Mouse (Mus musculus) lung, embryonic 14.5 days (tissue): ENCODE measurements at regions not wholly inside any gene's neighbourhood (a gene's known extent, or its start where the extent isn't known, plus 50 kb on each side); places are given as distances from the start of the nearest gene placed in this dataset.

Experiments
- ATAC-seq: fragments of 200-750 bp; cut with Nextera tagmentation; 2 replicates; pipeline ENCODE4 v1.8.0; 2017; ENCODE audit warnings: mild to moderate bottlenecking, moderate TSS enrichment, moderate library complexity; ENCODE audit not compliant: insufficient read depth
- DNase-seq: peaks from one replicate; pipeline ENCODE4 v3.0.0-alpha.2; 2015
- H3K27ac ChIP-seq: fragments of 300-500 bp; sonication (generic); 2 replicates; pipeline ENCODE4 v1.5.1; 2014; ENCODE audit warnings: low read depth, mild to moderate bottlenecking, moderate library complexity
- H3K27me3 ChIP-seq: fragments of 300-500 bp; sonication (generic); 2 replicates; pipeline ENCODE4 v1.6.1; 2014; ENCODE audit warnings: low read length, control low read depth; ENCODE audit not compliant: insufficient read depth
- H3K36me3 ChIP-seq: fragments of 300-500 bp; sonication (generic); 2 replicates; pipeline ENCODE4 v1.6.1; 2014; ENCODE audit warnings: control low read depth; ENCODE audit not compliant: insufficient read depth
- H3K4me1 ChIP-seq: fragments of 300-500 bp; sonication (generic); 2 replicates; pipeline ENCODE4 v1.6.1; 2014; ENCODE audit warnings: antibody characterized with exemption, control low read depth; ENCODE audit not compliant: insufficient read depth
- H3K4me2 ChIP-seq: fragments of 300-500 bp; sonication (generic); 2 replicates; pipeline ENCODE4 v1.6.1; 2014; ENCODE audit warnings: mild to moderate bottlenecking
- H3K4me3 ChIP-seq: fragments of 300-500 bp; sonication (generic); 2 replicates; pipeline ENCODE4 v1.5.1; 2014; ENCODE audit warnings: low read depth, low read length
- H3K9ac ChIP-seq: fragments of 300-500 bp; sonication (generic); 2 replicates; pipeline ENCODE4 v1.6.1; 2014
- H3K9me3 ChIP-seq: fragments of 300-500 bp; sonication (generic); 2 replicates; pipeline ENCODE4 v1.6.1; 2016; ENCODE audit warnings: low read depth, low read length, control low read depth
- CTCF ChIP-seq: IDR thresholded peaks from 2 replicates; pipeline ENCODE4 v1.5.1; 2016; ENCODE audit warnings: antibody characterized with exemption, low read depth
- WGBS: fragments of 180-500 bp; shearing (Covaris S2); extraction: QIAGEN DNeasy Blood & Tissue Kit; methylation state at CpG from one replicate; pipeline ENCODE4 v1.1.7; 2014; 5-methylcytosine and 5-hydroxymethylcytosine counted together

GRCm38 (mm10) chr12:29095406-29096032 lies 343.9 kb downstream of the Eipr1 start:
- Histone ChIP-seq H3K9me3 (no peaks in the 10 kb centered on the region), H3K36me3 (no peaks in the 10 kb centered on the region), H3K4me2 (no peak overlapping the region), H3K27ac (no peak overlapping the region), H3K4me1 (peaks cover 5% of the 10 kb centered on the region; the same call in 1 of the 2 replicates), H3K27me3 (no peaks in the 10 kb centered on the region), H3K9ac (no peak overlapping the region), H3K4me3 (no peak overlapping the region)
- DNase-seq, result no peak
- TF ChIP-seq CTCF, result no peak
- ATAC-seq, result no peak
- WGBS, result 43% methylated on average over 1 of the region's 1 CpGs

GRCm38 (mm10) chr12:29096033-29096913 lies 344.7 kb downstream of the Eipr1 start:
- Histone ChIP-seq H3K4me2 (peak overlapping the region; percentile 4; the same call in 1 of the 2 replicates), H3K4me1 (peaks cover 5% of the 10 kb centered on the region; the same call in 1 of the 2 replicates), H3K9me3 (no peaks in the 10 kb centered on the region), H3K27ac (no peak overlapping the region), H3K4me3 (no peak overlapping the region), H3K36me3 (no peaks in the 10 kb centered on the region), H3K9ac (no peak overlapping the region), H3K27me3 (no peaks in the 10 kb centered on the region)
- DNase-seq (peak; percentile 59), ATAC-seq (peak; percentile 84)
- WGBS, result 10% methylated on average over 16 of the region's 16 CpGs
- peak; percentile 27 for TF ChIP-seq CTCF

- peaks cover 5% of the 10 kb centered on the region; the same call in 1 of the 2 replicates for H3K4me1 ChIP-seq
- ATAC-seq, result no peak
- TF ChIP-seq CTCF, result no peak
- H3K9ac ChIP-seq, result no peak overlapping the region
- no peaks in the 10 kb centered on the region for H3K9me3 ChIP-seq
- DNase-seq, result no peak
- H3K36me3 ChIP-seq, result no peaks in the 10 kb centered on the region
- no peak overlapping the region for H3K4me3 ChIP-seq
- H3K4me2 ChIP-seq, result no peak overlapping the region
- no peaks in the 10 kb centered on the region for H3K27me3 ChIP-seq
- H3K27ac ChIP-seq, result no peak overlapping the region
- 54% methylated on average over 3 of the region's 3 CpGs for WGBS
Observed at GRCm38 (mm10) chr12:29100042-29100570, 348.5 kb downstream of the Eipr1 start.

GRCm38 (mm10) chr12:29106893-29107719 lies 355.5 kb downstream of the Eipr1 start:
- DNase-seq (no peak), ATAC-seq (no peak)
- no peaks in the 10 kb centered on the region for H3K36me3 ChIP-seq
- no peaks in the 10 kb centered on the region for H3K4me1 ChIP-seq
- no peak overlapping the region for H3K27ac ChIP-seq
- no peak overlapping the region for H3K4me3 ChIP-seq
- H3K9me3 ChIP-seq, result no peaks in the 10 kb centered on the region
- H3K4me2 ChIP-seq, result no peak overlapping the region
- no peaks in the 10 kb centered on the region for H3K27me3 ChIP-seq
- WGBS, result 70% methylated on average over 16 of the region's 16 CpGs
- no peak overlapping the region for H3K9ac ChIP-seq
- TF ChIP-seq CTCF, result no peak

DNA sequence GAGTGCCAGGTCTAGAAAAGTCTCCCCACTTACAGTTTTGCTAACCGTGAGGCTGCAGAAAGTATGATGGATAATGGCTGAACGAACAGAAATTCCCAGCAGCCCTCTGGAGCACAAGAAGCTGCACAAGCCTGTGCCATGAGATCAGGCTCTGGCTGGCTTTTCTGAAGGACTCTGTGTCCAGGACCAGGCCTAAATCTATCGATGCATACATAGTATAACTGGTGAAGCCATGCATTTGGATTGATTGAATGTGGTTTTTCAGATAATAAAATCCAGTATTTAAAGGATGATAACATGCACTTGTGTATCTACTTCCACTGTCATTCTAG lies 356.1 kb downstream of the Eipr1 start:
- Histone ChIP-seq H3K4me2 (no peak overlapping the region), H3K9ac (no peak overlapping the region), H3K4me1 (no peaks in the 10 kb centered on the region), H3K4me3 (no peak overlapping the region), H3K36me3 (no peaks in the 10 kb centered on the region), H3K27me3 (no peaks in the 10 kb centered on the region), H3K9me3 (no peaks in the 10 kb centered on the region), H3K27ac (no peak overlapping the region)
- TF ChIP-seq CTCF, result no peak
- WGBS, result 72% methylated on average over 3 of the region's 3 CpGs
- DNase-seq (no peak), ATAC-seq (no peak)

DNA sequence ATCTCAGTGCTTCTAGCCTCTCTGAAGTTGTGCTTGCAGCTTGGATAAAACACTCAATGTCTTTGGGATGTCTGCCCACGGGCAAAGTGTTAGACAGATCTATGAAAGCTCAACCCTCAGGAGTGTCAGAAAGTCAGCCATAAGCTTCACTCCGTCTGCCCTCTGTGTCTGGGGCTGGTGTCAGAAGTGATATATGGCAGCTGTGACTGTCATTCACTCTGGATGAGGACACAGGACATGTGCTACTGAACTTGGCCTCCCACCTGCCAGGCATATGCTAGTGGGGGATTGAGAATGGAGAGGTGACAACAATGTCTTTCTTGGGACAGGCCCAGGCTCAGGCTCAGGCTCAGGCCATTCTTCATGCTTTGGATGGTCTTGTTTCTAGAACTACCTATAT lies 366.7 kb downstream of the Eipr1 start:
- DNase-seq (no peak), ATAC-seq (no peak)
- H3K27ac ChIP-seq, result no peak overlapping the region
- H3K9ac ChIP-seq, result no peak overlapping the region
- H3K36me3 ChIP-seq, result no peaks in the 10 kb centered on the region
- no peak for TF ChIP-seq CTCF
- H3K9me3 ChIP-seq, result no peaks in the 10 kb centered on the region
- no peak overlapping the region for H3K4me2 ChIP-seq
- no peak overlapping the region for H3K4me3 ChIP-seq
- H3K27me3 ChIP-seq, result no peaks in the 10 kb centered on the region
- no peaks in the 10 kb centered on the region for H3K4me1 ChIP-seq
- WGBS, result 47% methylated on average over 2 of the region's 2 CpGs
